Mouse (Mus musculus) liver, adult (tissue): Measurements from ENCODE around the gene Tubgcp4.

ENCODE experiments used
- GATA4 ChIP-seq: IDR thresholded peaks from 2 replicates; pipeline ENCODE4 v1.6.1; 2014; ENCODE audit warnings: mild to moderate bottlenecking, low read length; ENCODE audit not compliant: insufficient replicate concordance

Tubgcp4 gene

GRCm38 (mm10) chr2:121170481-121170971, at the start of gene Tubgcp4:
Tubgcp4 (plus strand) TSS chr2:121170654.
- TF ChIP-seq GATA4, result no peak

- TF ChIP-seq GATA4, result no peak
These were observed 42.9 kb upstream of the Tubgcp4 start for GRCm38 (mm10) chr2:121127536-121127935.

DNA sequence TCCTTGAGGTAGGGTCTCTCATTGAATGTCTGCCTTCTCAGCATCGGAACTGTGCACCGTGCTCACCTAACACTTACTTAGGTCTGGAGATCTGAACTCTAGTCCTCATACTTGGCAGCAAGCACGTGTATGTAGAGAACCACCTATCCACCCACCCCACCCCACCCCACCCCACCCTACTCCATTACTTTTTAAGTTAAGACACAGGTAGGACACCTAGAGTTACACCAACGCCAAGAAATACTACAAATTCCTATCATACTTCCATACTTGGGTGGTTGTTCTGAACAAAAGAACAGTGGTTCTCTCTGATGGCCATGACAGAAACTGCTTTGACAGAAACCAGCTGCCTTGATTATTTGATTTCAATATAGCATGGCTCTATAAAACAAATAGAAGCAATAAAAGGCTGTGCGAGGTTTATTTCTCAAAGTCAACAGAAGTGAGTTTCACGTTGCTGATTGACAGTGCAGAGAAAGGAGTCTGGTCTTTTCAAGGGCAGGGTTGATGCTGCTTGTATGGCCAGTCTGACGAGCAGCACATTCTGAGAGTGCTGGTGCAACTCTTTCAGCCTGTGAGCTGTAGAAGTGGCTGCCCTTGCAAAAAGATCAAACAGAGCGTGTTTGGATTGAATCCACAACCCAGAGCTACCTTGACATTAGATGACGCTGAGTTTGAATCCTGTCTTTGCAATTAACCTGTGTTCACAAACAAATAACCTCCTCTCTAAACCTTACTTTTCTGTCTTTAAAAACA, 41.4 kb upstream of the Tubgcp4 start:
- no peak for TF ChIP-seq GATA4

- no peak for TF ChIP-seq GATA4
These were observed 37.6 kb upstream of the Tubgcp4 start for GRCm38 (mm10) chr2:121132822-121133221.

DNA sequence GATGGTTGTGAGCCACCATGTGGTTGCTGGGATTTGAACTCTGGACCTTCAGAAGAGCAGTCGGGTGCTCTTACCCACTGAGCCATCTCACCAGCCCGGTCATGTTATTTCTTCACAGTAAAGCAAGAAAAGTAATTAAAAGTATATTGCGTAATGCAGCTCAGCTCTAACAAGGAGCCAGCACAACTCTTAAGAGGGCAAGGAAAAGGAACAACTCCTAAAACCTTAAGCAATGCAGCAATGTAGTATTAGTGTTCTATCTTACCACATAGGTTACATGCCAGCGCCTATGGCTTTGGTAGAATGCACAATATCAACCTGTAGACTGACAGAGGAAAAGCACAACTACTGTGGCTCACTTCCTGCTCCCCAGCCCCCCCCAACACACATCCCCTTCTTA, 33.1 kb upstream of the Tubgcp4 start:
- no peak for TF ChIP-seq GATA4

GRCm38 (mm10) chr2:121139266-121140017, 31.0 kb upstream of the Tubgcp4 start:
- TF ChIP-seq GATA4, result no peak

GRCm38 (mm10) chr2:121140018-121140882, 30.2 kb upstream of the Tubgcp4 start, which contains the start of the genes Adal and Lcmt2:
Adal (plus strand) TSS chr2:121140428.
Lcmt2 (minus strand) TSS chr2:121140653.
- TF ChIP-seq GATA4, result peak; percentile 74; the same call in 1 of the 2 replicates

DNA sequence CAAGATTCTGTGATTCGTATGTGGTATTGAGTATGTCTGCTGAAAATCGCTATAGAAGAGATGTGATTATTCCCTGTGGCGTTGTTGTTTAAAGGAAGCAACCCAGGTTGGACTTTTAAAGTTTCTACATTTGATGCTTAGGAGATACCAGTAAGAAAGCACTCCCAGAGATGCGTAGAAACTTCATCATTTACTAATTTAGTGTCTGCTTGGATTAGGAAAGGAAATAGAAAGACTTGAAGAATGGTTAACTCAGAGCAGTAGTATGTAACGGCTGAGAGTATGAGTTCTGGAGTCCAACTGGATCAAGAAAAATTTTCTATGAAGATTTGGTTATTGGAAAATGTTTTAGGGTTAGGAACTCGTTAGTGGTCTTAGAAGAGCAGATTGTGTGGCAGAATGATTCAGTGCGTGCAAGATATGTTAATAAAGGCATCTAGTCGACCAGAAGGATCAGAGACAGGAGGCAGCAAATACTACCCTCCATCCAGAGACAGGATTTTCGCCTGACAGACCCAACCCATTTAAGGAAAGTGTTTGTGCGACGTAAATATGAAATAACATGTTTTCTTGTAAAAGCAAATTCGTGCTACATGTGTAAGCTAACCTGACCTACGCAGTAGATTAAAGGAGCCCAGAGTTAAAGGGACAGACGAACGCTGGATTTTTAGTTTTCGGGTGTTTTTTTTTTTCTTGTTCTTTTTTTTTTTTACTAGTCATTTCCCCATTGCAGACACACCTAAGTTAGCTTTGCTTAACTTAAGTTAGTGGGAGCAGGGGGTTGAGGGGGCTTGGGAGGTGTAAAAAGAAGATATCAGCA, 29.0 kb upstream of the Tubgcp4 start:
- TF ChIP-seq GATA4, result no peak

- TF ChIP-seq GATA4, result no peak
These were observed 28.0 kb upstream of the Tubgcp4 start for GRCm38 (mm10) chr2:121142415-121142814.

- TF ChIP-seq GATA4, result no peak
These were observed 20.8 kb upstream of the Tubgcp4 start for GRCm38 (mm10) chr2:121149679-121150078.

DNA sequence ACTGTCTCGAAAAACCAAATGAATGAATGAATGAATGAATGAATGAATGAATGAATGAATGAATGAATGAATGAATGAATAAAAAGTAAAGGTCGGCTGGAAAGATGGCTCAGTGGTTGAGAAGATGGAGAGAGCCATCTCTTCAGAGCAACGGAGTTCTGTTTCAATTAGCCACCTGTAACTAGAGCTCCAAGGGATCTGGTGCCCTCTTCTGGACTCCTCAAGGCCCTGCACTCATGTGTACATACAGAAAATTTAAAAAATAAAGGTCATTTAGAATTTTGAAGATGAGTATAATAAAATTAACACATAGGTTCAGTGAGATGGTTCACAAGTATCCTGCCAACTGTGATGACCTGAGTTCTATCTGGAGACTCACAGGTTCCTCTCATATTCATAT, 17.4 kb upstream of the Tubgcp4 start:
- no peak for TF ChIP-seq GATA4

- TF ChIP-seq GATA4, result no peak
These were observed 1.3 kb upstream of the Tubgcp4 start for GRCm38 (mm10) chr2:121169173-121169572.

DNA sequence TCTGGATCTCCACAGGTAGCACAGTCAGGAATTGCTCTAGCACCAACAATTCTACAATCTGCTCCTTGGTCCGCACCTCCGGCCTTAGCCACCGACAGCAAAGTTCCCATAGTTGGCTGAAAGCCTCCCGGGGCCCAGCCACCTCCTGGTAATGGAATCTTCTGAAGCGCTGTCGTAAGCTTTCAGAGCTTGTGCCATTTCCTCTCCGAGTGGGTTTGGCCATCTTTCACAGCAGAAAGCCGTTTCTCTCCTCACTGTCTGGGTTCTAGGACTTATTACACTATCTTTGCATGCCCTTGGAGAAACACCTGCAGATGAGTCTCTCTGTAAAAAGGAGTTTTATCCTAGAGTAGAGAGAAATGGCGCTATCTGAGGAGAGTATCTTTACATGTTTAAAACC, 552 bp upstream of the Tubgcp4 start:
- TF ChIP-seq GATA4, result no peak

DNA sequence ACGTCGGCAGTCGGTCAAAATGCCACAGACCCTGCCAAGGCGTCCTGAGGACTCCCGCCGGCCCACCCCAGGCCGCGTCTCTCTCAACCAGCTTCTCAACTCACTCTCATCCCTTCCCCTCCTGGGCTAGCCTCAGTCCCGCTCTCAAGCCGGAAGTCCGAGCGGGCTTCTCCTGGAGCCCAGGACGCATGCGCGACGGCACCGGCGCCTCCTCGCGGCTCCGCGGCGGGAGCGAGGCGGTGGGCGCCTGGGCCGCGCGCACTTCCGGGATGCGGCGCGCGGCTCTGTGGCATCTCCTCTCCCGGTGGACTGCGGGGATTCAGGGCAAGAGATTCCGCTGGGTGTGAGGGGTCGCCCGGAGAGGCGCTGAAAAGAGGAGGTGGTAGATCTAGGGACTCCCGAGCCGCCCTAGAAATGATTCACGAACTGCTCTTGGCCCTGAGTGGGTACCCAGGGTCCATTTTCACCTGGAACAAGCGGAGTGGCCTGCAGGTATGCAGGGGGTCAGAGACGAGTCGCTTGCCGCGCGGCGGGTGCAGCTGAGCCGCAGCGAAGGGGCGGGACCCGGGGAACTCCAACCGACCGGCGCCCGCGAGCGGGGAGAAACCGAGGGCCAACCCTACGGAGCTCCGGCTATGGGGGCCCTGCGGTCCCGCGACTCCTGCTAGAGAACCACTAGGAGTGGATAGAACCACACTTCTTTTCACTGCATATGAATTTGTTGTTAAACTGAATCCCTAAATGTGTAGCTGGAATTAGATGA, 707 bp downstream of the Tubgcp4 start, which contains the start of gene Zscan29:
Gene Zscan29 (minus strand): TSS at position 146 of the 763 bp plus-strand sequence.
- no peak for TF ChIP-seq GATA4
